Mouse (Mus musculus) embryo, embryonic 11.5 days (tissue): ENCODE results near the gene Gypa.

Source experiments
- DNase-seq: peaks from one replicate; pipeline ENCODE4 v3.0.0-alpha.2; 2012; ENCODE audit warnings: low read depth, low spot score

Gene Gypa

GRCm38 (mm10) chr8:80541836-80542235, 48.3 kb downstream of the Gypa start:
- no peak for DNase-seq

- no peak for DNase-seq
Observed at GRCm38 (mm10) chr8:80550436-80550835, 56.9 kb downstream of the Gypa start.

GRCm38 (mm10) chr8:80551303-80551702, 57.7 kb downstream of the Gypa start:
- no peak for DNase-seq

GRCm38 (mm10) chr8:80554991-80555390, 61.4 kb downstream of the Gypa start:
- no peak for DNase-seq
